Mouse (Mus musculus): ENCODE measurements at regions not wholly inside any gene's neighbourhood (a gene's known extent, or its start where the extent isn't known, plus 50 kb on each side); places are given as distances from the start of the nearest gene placed in this dataset.

GRCm38 (mm10) chr2:137847901-137848300 is 408.5 kb upstream of the Btbd3 start:
- no peak for DNase-seq (ENCODE audit: low read depth in 2 of 2, low spot score in 2 of 2)

- DNase-seq (ENCODE audit: low read depth in 2 of 2, low spot score in 2 of 2), result no peak
These were observed 428.5 kb upstream of the Btbd3 start for GRCm38 (mm10) chr2:137827814-137828374.

DNA sequence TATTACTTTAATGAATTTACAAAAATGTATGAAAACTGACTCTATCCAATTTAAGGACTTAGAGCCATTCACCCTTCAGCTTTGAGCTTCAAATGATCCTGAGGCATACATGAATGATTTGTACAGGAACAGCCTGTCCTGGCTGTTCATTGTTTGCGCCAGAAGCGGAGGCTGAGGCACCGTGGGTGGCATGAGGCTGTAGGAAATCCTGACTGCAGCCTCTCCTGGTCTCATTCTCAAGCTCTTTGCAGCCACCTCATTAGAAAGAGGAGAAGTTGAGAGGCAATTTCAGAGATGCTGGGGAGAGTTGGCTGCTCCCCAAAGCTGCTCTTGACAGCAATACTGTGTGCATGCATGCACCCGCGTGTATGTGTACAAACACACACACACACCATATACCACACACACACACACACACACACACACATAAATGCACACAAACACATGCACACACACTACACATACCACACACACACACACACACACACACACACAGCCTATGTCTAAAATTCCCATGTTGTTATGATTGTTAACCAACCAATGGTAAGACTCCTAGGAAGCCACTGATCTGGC is 434.9 kb upstream of the Btbd3 start:
- no peak for DNase-seq (ENCODE audit: low read depth in 2 of 2, low spot score in 2 of 2)

GRCm38 (mm10) chr2:137814945-137815344 is 441.4 kb upstream of the Btbd3 start:
- no peak for DNase-seq (ENCODE audit: low read depth in 2 of 2, low spot score in 2 of 2)

DNA sequence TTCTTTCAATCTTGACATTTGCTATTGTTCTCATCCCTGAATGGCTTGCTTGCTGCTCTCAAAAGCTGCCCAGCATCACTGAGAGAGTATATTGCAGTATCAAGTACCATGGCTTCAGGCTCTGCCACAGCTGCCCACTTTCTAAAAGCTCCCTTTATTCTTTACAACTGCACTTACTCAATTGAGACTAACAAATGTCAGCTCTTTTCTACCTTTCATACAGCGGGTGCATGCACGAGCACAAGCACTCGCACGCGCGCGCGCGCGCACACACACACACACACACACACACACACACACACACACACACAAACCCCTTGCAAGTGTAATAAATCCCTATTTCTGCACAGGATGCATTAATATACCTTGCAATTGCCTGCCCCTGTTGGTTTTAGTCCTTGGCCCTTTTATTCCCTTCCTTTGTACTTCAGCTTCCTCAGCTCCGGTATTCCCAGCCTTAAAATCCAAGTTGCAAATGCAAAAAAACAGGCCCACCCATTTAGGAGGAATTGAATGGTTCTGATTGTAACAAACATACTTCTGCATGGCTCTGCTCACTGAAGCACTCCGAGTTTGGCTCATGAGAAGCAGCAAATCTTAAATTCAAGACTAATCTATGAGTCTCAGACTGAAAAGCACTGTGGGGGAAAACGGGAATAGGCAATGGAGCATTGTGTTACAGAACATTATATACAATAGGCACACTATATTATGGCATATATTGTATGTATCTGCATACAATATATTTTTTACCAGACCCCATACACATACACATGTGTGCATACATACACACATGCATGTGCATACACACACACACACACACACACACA is 447.7 kb upstream of the Btbd3 start:
- no peak for DNase-seq (ENCODE audit: low read depth in 2 of 2, low spot score in 2 of 2)

DNA sequence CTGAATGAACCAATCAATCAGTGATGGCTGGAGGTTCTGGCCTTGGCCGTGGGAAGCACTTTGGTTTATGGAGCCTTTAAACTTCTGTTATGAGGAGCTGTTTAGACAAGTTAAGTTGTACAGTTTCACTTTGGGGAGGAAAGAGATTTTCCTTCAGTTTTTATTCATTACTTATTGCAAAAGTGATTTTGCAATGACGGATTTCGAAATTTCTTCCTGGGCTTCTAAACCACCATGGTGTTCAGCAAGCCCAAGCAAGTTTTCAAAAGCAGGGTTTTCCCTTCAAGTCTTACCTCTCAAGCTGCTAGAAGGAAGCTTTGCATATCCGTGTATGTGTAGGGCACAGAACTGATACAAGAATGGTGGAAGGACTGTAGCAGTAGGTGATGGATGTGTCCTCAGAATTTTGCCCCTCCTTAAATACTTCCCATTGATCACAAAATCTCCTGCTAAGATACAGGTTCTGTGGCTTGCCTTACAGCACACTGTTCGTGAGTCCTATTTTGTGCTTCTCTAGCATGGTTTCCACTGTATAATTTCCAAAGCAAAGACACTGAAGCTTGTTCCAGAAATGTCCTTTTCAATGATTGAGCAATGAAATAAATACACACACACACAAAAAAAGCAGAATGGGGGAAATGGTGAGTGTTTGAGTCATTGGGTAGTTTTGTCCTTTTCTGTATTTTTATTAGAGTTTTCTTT is 448.6 kb upstream of the Btbd3 start:
- DNase-seq (ENCODE audit: low read depth in 2 of 2, low spot score in 2 of 2), result no peak

- DNase-seq (ENCODE audit: low read depth in 2 of 2, low spot score in 2 of 2), result no peak
These were observed 461.5 kb upstream of the Btbd3 start for GRCm38 (mm10) chr2:137794841-137795240.

- no peak for DNase-seq (ENCODE audit: low read depth in 2 of 2, low spot score in 2 of 2)
These were observed 472.3 kb upstream of the Btbd3 start for GRCm38 (mm10) chr2:137784091-137784490.

DNA sequence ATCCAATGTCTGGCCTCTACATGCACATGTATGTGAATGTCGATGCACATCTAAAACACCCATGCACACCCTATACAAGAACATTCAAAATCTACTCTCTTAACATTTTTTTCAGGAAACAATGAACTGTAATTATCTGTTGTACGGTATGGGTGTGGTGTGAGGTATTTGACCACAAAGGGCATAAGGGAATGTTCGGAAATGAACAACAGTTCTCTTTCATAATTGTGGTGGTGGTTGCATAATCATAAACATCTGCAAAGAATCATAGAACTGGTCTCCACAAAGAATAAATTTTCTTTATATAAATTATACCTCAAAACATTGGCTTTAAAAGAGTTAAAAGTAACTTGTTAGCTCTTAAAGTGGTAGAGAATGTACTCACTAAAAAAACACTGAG is 478.9 kb upstream of the Btbd3 start:
- DNase-seq (ENCODE audit: low read depth in 2 of 2, low spot score in 2 of 2), result no peak

DNA sequence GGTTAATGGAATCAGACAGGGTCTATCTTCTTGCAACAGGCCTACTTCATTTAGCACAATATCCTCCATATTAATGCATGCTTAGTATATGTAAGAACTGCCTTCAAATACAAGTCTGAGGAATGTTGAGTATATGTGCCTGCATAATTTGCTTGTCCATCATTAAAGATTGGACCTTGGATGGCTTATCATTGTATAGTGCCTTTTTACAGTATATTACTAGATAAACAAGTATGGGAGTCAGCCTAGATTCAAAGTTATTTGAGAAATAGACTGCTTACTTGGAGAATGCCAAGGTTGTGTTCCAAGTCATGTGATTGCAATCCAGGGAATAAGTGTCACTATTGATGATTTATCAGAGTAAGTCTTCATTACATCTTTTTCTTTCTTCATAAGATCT is 491.6 kb upstream of the Btbd3 start:
- no peak for DNase-seq (ENCODE audit: low read depth in 2 of 2, low spot score in 2 of 2)

DNA sequence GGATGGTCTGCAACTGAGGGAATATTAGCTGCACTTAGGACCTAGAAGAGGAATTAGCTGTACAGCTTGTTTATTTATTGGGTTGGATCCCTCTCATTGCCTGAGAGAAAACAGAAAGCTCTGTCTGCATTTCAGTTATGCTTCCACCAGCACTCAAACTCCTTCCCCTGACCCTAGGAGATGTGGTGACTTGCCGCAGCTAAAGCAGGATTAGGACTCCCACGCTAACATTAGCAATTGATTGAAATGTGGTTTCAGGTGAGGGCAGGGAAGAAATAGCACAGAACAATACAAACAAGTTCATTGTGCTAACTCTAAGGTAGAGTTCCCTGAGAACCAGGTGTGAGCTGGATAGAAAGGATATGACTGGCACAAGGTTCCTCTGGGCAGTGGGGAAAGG is 496.9 kb upstream of the Btbd3 start:
- DNase-seq (ENCODE audit: low read depth in 2 of 2, low spot score in 2 of 2), result no peak

- DNase-seq (ENCODE audit: low read depth in 2 of 2, low spot score in 2 of 2), result no peak
These were observed 498.0 kb upstream of the Btbd3 start for GRCm38 (mm10) chr2:137758389-137758788.

- no peak for DNase-seq (ENCODE audit: low read depth in 2 of 2, low spot score in 2 of 2)
These were observed 498.8 kb upstream of the Btbd3 start for GRCm38 (mm10) chr2:137757231-137758212.

GRCm38 (mm10) chr2:137756220-137756619 is 500.1 kb upstream of the Btbd3 start:
- no peak for DNase-seq (ENCODE audit: low read depth in 2 of 2, low spot score in 2 of 2)

GRCm38 (mm10) chr2:137754481-137754880 is 501.9 kb upstream of the Btbd3 start:
- DNase-seq (ENCODE audit: low read depth in 2 of 2, low spot score in 2 of 2), result no peak

- no peak for DNase-seq (ENCODE audit: low read depth in 2 of 2, low spot score in 2 of 2)
These were observed 524.0 kb upstream of the Btbd3 start for GRCm38 (mm10) chr2:137732410-137732809.

DNA sequence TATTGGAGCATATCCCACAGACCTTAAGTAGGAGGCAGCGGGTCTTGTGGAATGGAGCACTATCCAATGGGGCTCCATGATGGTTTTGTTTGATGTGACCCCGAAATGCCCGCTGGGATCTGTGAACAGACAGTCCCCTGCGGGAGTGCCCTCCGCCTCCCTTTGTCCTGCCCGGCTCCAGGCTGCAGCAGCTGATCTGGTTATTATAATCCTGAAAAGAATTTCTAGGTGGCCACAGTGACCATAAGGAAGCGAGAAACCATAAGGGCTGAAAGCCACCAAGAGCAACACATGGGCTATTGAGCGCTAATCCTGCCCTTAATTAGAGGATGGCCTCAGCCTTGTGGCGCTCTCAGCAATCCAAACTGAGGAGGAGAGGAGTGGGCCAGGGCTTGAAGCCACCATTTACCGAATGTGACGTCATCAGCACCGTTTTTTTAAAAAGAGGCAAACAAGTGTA is 525.9 kb upstream of the Btbd3 start:
- DNase-seq (ENCODE audit: low read depth in 2 of 2, low spot score in 2 of 2), result no peak

DNA sequence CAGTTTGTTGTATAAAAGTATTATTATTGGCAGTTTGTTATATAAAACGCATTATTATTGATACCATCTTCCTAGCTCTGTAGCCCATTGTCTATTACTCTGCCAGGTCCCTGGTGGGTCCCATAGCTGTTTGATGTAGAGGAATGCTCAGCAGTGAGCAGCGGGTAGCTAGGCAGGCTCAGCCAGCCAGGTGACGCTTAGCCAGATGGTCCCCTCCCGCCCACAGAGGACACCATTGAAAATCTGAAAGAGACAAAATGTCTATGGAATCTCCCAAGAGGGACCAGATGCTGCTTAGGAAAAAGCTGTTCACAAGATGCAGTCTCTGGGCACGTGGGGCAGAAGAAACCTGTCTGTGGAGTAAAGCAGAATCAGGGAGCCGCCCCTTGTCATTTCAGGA is 526.5 kb upstream of the Btbd3 start:
- DNase-seq (ENCODE audit: low read depth in 2 of 2, low spot score in 2 of 2), result no peak

GRCm38 (mm10) chr2:137729207-137729606 is 527.2 kb upstream of the Btbd3 start:
- DNase-seq (ENCODE audit: low read depth in 2 of 2, low spot score in 2 of 2), result no peak

DNA sequence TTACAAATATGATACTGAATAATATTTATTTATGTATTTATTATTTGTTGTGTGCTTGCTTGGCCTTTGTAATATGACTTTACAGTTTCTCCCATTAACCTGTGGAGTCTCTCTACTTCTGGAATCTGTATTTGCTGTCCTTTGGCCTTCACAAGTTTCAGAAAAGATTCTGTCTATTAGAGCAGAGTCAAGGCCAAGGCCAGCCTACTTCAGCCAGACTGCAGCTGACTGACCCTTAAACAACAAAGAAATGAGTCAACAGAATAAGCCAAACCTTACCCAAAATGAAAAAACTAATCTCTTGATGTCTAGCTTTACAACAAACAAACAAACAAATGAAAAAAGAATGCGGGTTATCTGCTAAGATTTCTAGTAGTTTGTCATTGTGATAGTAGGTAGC is 532.7 kb upstream of the Btbd3 start:
- DNase-seq (ENCODE audit: low read depth in 2 of 2, low spot score in 2 of 2), result no peak
